Mouse (Mus musculus): ENCODE data around the gene Bhlhe41.

GRCm38 (mm10) chr6:145835359-145835758 lies 30.0 kb downstream of the Bhlhe41 start:
- TF ChIP-seq CTCF (IDR thresholded peaks at IDR 0.05; ENCODE audit: low read depth) (no peak), EP300 (IDR thresholded peaks at IDR 0.05; ENCODE audit: low read depth) (no peak)

Measured in liver, postnatal 0 days (tissue).